Mouse (Mus musculus) lung, adult 2 months (tissue): Measurements from ENCODE around the gene Fabp2. TPM values are rescaled to one million over a fixed set of nuclear protein-coding genes. Genes with fewer than 3 reads are reported as not detected.
A peak's percentile ranks its signal among the peaks of the same experiment; 100 is the strongest.
"Not testable (repeated sequence)": the region's sequence is repeated elsewhere in the genome, so short reads cannot be mapped to it uniquely, and the experiment has no call there.

Experiments
- DNase-seq: peaks from one replicate; pipeline ENCODE4 v3.0.0; 2022
- H3K4me1 ChIP-seq: fragments of 200-500 bp; 2 replicates; pipeline ENCODE4 v1.6.1; 2011; ENCODE audit warnings: low read length; ENCODE audit not compliant: control insufficient read depth, insufficient read depth
- H3K4me3 ChIP-seq: fragments of 200-500 bp; replicated peaks from 2 replicates; pipeline ENCODE3; 2011; ENCODE audit warnings: low read depth, mild to moderate bottlenecking, control low read depth, low read length; ENCODE audit errors: extremely low read depth
- CTCF ChIP-seq: fragments of 200-500 bp; IDR thresholded peaks from 2 replicates; pipeline ENCODE4 v1.5.1; 2011; ENCODE audit warnings: mild to moderate bottlenecking, low read length, control low read depth; ENCODE audit not compliant: insufficient read depth
- POLR2A ChIP-seq: fragments of 200-500 bp; IDR thresholded peaks from 2 replicates; pipeline ENCODE4 v1.6.1; 2011; ENCODE audit warnings: low read depth, mild to moderate bottlenecking, control low read depth, low read length, borderline replicate concordance; ENCODE audit errors: extremely low read depth
- WGBS: fragments of 180-500 bp; shearing (Covaris S2); methylation state at CpG from one replicate; pipeline ENCODE4 v1.1.7; 2018; 5-methylcytosine and 5-hydroxymethylcytosine counted together
- polyA plus RNA-seq: library from polyadenylated mRNA; depleted of rRNA; stranded (reverse); fragments of >200 nt; gene quantifications from 2 replicates; pipeline ENCODE4 v1.2.3, GENCODE M21; 2012

Fabp2 gene
- polyA plus RNA-seq, 1 experiment: not detected

- Histone ChIP-seq H3K4me1 (no peaks in the 10 kb centered on the region), H3K4me3 (no peak overlapping the region)
- no peak for DNase-seq
- TF ChIP-seq POLR2A (no peak), CTCF (no peak)
- WGBS: 43% methylated on average over 2 of the region's 2 CpGs
These were observed 23.8 kb downstream of the Fabp2 start for GRCm38 (mm10) chr3:122918672-122919071.

- Histone ChIP-seq H3K4me3 (no peak within 1 kb of the TSS), H3K4me1 (no peaks in the 10 kb centered on the region)
- WGBS: 85% methylated on average over 8 of the region's 8 CpGs
- DNase-seq: no peak
- no peak for TF ChIP-seq POLR2A
- TF ChIP-seq CTCF: no peak
These were observed 24.4 kb downstream of the Fabp2 start, which contains the start of gene Gm10959 for GRCm38 (mm10) chr3:122919260-122919659. TSS of gene Gm10959 (minus strand) at chr3:122919360.

- H3K4me1 ChIP-seq: no peaks in the 10 kb centered on the region
- 58% methylated on average over 8 of the region's 8 CpGs for WGBS
- TF ChIP-seq POLR2A (no peak), CTCF (no peak)
- DNase-seq: no peak
- no peak overlapping the region for H3K4me3 ChIP-seq
These were observed 25.9 kb downstream of the Fabp2 start for GRCm38 (mm10) chr3:122920572-122921435.

GRCm38 (mm10) chr3:122921676-122922527 is 27.0 kb downstream of the Fabp2 start:
- 66% methylated on average over 8 of the region's 8 CpGs for WGBS
- Histone ChIP-seq H3K4me3 (no peak overlapping the region), H3K4me1 (no peaks in the 10 kb centered on the region; the same call in 1 of the 2 replicates)
- DNase-seq: no peak
- TF ChIP-seq POLR2A (no peak), CTCF (no peak)

GRCm38 (mm10) chr3:122923147-122923546 is 28.3 kb downstream of the Fabp2 start:
- H3K4me3 ChIP-seq: no peak overlapping the region
- no peaks in the 10 kb centered on the region; the same call in 1 of the 2 replicates for H3K4me1 ChIP-seq
- WGBS: 51% methylated on average over 7 of the region's 7 CpGs
- TF ChIP-seq POLR2A (no peak), CTCF (no peak)
- no peak for DNase-seq

GRCm38 (mm10) chr3:122924009-122924914 is 29.4 kb downstream of the Fabp2 start, which contains the start of gene 1810037I17Rik:
TSS of gene 1810037I17Rik (plus strand) at chr3:122924203.
- Histone ChIP-seq H3K4me3 (peak within 1 kb of the TSS; percentile 90), H3K4me1 (no peaks in the 10 kb centered on the region; the same call in 1 of the 2 replicates)
- TF ChIP-seq CTCF (peak; percentile 17; the same call in 1 of the 2 replicates), POLR2A (peak; percentile 91; the same call in 1 of the 2 replicates)
- peak; percentile 97 for DNase-seq
- WGBS: under 1% methylated on average over 68 of the region's 68 CpGs

GRCm38 (mm10) chr3:122929723-122930122 is 34.9 kb downstream of the Fabp2 start:
- no peaks in the 10 kb centered on the region; the same call in 1 of the 2 replicates for H3K4me1 ChIP-seq

GRCm38 (mm10) chr3:122932466-122932865 is 37.6 kb downstream of the Fabp2 start:
- no peak for DNase-seq
- TF ChIP-seq CTCF (no peak), POLR2A (no peak)
- 93% methylated on average over 1 of the region's 1 CpGs for WGBS
- Histone ChIP-seq H3K4me1 (no peaks in the 10 kb centered on the region), H3K4me3 (no peak overlapping the region)

More at GRCm38 (mm10) chr3:122929723-122930122, 34.9 kb downstream of the Fabp2 start:
- 93% methylated on average over 6 of the region's 6 CpGs for WGBS
- TF ChIP-seq POLR2A: no peak
- no peak for TF ChIP-seq CTCF
- DNase-seq: no peak
- no peak overlapping the region for H3K4me3 ChIP-seq

- WGBS: 83% methylated on average over 13 of the region's 13 CpGs
- DNase-seq, H3K4me3 ChIP-seq, H3K4me1 ChIP-seq: not testable (repeated sequence)
These were observed 42.3 kb downstream of the Fabp2 start for GRCm38 (mm10) chr3:122937176-122937575.
